8 mouse cellular contexts compared by ENCODE assay signal in the genomic region with DNA sequence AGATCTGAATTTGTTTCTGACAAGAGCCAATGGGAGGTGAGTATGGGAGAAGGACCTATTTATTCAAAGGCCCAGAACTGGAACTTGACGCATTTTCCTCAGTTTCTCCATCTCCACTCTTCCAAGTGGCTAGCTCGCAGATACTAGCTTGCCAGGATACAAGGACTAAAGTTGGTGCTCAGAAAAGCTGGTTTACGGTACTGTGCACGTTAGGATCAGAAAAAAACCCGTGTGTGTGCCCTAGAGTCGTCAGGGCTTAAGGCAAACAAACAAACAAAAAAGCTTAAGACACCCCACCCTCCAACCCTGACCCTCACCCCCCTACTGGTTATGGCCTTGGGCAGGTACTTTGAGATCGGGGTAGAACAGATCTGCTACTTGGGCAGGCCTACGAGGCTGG. TPM values are rescaled to one million over a fixed set of nuclear protein-coding genes. Genes with fewer than 3 reads are reported as not detected.
DNase-seq lines count a peak whose midpoint lies in the region; ATAC-seq lines count a peak whose summit lies in the region.
"Had no signal": no experiment of that assay in that cellular context is flagged by ENCODE, and none has a peak within 500 bp of the region (broad histone marks: within the 10 kb centered on the region; RNA-seq: fewer than 3 reads in every experiment).

No protein-coding gene starts in this region.

- H3K9ac ChIP-seq in heart, embryonic 14.5 days (ENCODE audit: low read length) = no peak overlapping the region
- H3K9ac ChIP-seq in neural tube, embryonic 13.5 days = no peak overlapping the region
- H3K9ac ChIP-seq in neural tube, embryonic 15.5 days (replicated peaks) = no peak overlapping the region
- no peak overlapping the region for H3K9ac ChIP-seq in embryonic facial prominence, embryonic 15.5 days

- no peaks in the 10 kb centered on the region for H3K36me3 ChIP-seq in heart, embryonic 14.5 days (ENCODE audit: control insufficient read depth, insufficient read depth, low read length)
- no peaks in the 10 kb centered on the region for H3K36me3 ChIP-seq in neural tube, embryonic 13.5 days
- H3K36me3 ChIP-seq in neural tube, embryonic 15.5 days = no peaks in the 10 kb centered on the region
- H3K36me3 ChIP-seq in embryonic facial prominence, embryonic 15.5 days = no peaks in the 10 kb centered on the region
- H3K36me3 ChIP-seq: embryonic facial prominence, embryonic 12.5 days had no signal

- DNase-seq in heart, postnatal 36 days = no peak
- no peak for DNase-seq in frontal cortex, postnatal 25 days (ENCODE audit: low spot score in 2 of 2)
- DNase-seq in right cerebral cortex, postnatal 36 days (ENCODE audit: low spot score in 2 of 2) = no peak

- peak overlapping the region; percentile 96; the same call in 1 of the 2 replicates for H3K4me2 ChIP-seq in heart, embryonic 14.5 days (ENCODE audit: low read length)
- H3K4me2 ChIP-seq in neural tube, embryonic 13.5 days = no peak overlapping the region
- H3K4me2 ChIP-seq in neural tube, embryonic 15.5 days = no peak overlapping the region; the same call in 1 of the 2 replicates
- H3K4me2 ChIP-seq in embryonic facial prominence, embryonic 15.5 days (replicated peaks) = peak overlapping the region; percentile 61; the same call in 1 of the 2 replicates

- intact Hi-C loops in heart, postnatal 36 days (cut with DNase I) = loop anchor here (1.0 to 10.0 kb wide), 3 partner anchors 25 to 248 kb away; a partner anchor contains a TSS

- no peak overlapping the region; a peak in 1 of 4 replicates for H3K4me3 ChIP-seq in heart, embryonic 14.5 days (ENCODE audit: control insufficient read depth in 1 of 2, insufficient read depth in 1 of 2, low read depth in 1 of 2, low read length in 2 of 2)
- H3K4me3 ChIP-seq in neural tube, embryonic 13.5 days = 0 out of 2 replicates have a peak overlapping the region, but pooled peaks have one; percentile 58
- H3K4me3 ChIP-seq in neural tube, embryonic 15.5 days (replicated peaks) = no peak overlapping the region
- H3K4me3 ChIP-seq in embryonic facial prominence, embryonic 15.5 days (replicated peaks) = no peak overlapping the region

- ATAC-seq in heart, embryonic 14.5 days (ENCODE audit: insufficient number of reproducible peaks, insufficient read depth, low FRiP score, low read depth) = no peak
- ATAC-seq in neural tube, embryonic 13.5 days (ENCODE audit: low read depth) = no peak
- ATAC-seq in neural tube, embryonic 15.5 days (ENCODE audit: low FRiP score) = no peak
- ATAC-seq in embryonic facial prominence, embryonic 15.5 days (ENCODE audit: insufficient number of reproducible peaks, low FRiP score, low TSS enrichment, low read depth) = no peak

- WGBS in heart, embryonic 14.5 days = 91% methylated on average over 8 of the region's 8 CpGs
- WGBS in neural tube, embryonic 13.5 days = 89% methylated on average over 8 of the region's 8 CpGs
- 93% methylated on average over 8 of the region's 8 CpGs for WGBS in neural tube, embryonic 15.5 days
- 86% methylated on average over 8 of the region's 8 CpGs for WGBS in embryonic facial prominence, embryonic 15.5 days

- H3K4me1 ChIP-seq in heart, embryonic 14.5 days (ENCODE audit: control insufficient read depth in 2 of 2, insufficient read depth in 2 of 2, low read length in 2 of 2) = peaks cover 4 to 13% of the 10 kb centered on the region in 2 experiments; a peak in 3 of 4 replicates
- peaks cover 27% of the 10 kb centered on the region for H3K4me1 ChIP-seq in neural tube, embryonic 13.5 days (replicated peaks)
- peaks cover 29% of the 10 kb centered on the region for H3K4me1 ChIP-seq in neural tube, embryonic 15.5 days
- H3K4me1 ChIP-seq in embryonic facial prominence, embryonic 15.5 days = peaks cover 27% of the 10 kb centered on the region

- H3K27me3 ChIP-seq in heart, embryonic 14.5 days (ENCODE audit: control insufficient read depth, insufficient read depth, low read length) = no peaks in the 10 kb centered on the region
- H3K27me3 ChIP-seq in neural tube, embryonic 13.5 days = peaks cover 16% of the 10 kb centered on the region
- H3K27me3 ChIP-seq in neural tube, embryonic 15.5 days (replicated peaks) = peaks cover 10% of the 10 kb centered on the region; the same call in 1 of the 2 replicates
- H3K27me3 ChIP-seq in embryonic facial prominence, embryonic 15.5 days = no peaks in the 10 kb centered on the region; the same call in 1 of the 2 replicates

- H3K27ac ChIP-seq in heart, embryonic 14.5 days (replicated peaks in 1 of 2; ENCODE audit: control insufficient read depth in 1 of 2, insufficient read depth in 1 of 2, low read depth in 2 of 2, low read length in 2 of 2) = no peak overlapping the region
- no peak overlapping the region for H3K27ac ChIP-seq in neural tube, embryonic 13.5 days (replicated peaks)
- H3K27ac ChIP-seq in neural tube, embryonic 15.5 days (replicated peaks) = no peak overlapping the region
- no peak overlapping the region for H3K27ac ChIP-seq in embryonic facial prominence, embryonic 15.5 days (replicated peaks)

- H3K9me3 ChIP-seq in heart, embryonic 14.5 days (ENCODE audit: control insufficient read depth, low read length) = no peaks in the 10 kb centered on the region
- no peaks in the 10 kb centered on the region for H3K9me3 ChIP-seq in neural tube, embryonic 13.5 days
- no peaks in the 10 kb centered on the region for H3K9me3 ChIP-seq in neural tube, embryonic 15.5 days (replicated peaks)
- no peaks in the 10 kb centered on the region for H3K9me3 ChIP-seq in embryonic facial prominence, embryonic 15.5 days (replicated peaks)
- H3K9me3 ChIP-seq: embryonic facial prominence, embryonic 12.5 days had no signal

RNA-seq across cellular contexts. Expression of a gene that starts 0.6 kb away (rescaled TPM):
- polyA plus RNA-seq in heart, embryonic 14.5 days (2014; fragmentation: Nextera tagmentation; extraction: Ambion mirVana) = 13.8 and 14.4 TPM in 2 replicates
- 1 to 10 TPM; 7.7 to 8.4 TPM for total RNA-seq in heart, postnatal 36 days (2021)
- 17.1 and 17.9 TPM in 2 replicates for polyA plus RNA-seq in neural tube, embryonic 13.5 days (2015; fragmentation: Nextera tagmentation; extraction: Ambion mirVana)
- polyA plus RNA-seq in neural tube, embryonic 15.5 days (2015; fragmentation: Nextera tagmentation; extraction: Ambion mirVana) = 15.2 and 15.7 TPM in 2 replicates
- 15.7 and 18.2 TPM in 2 replicates for polyA plus RNA-seq in embryonic facial prominence, embryonic 15.5 days (2015; fragmentation: Nextera tagmentation; extraction: Ambion mirVana)

RNA-seq across cellular contexts. Expression of a gene that starts 1.1 kb away (rescaled TPM):
- polyA plus RNA-seq in heart, embryonic 14.5 days (2014; fragmentation: Nextera tagmentation; extraction: Ambion mirVana) = 11.4 and 13.0 TPM in 2 replicates
- total RNA-seq in heart, postnatal 36 days (2021) = 1 to 10 TPM; 1.3 to 1.5 TPM
- 101 and 130 TPM in 2 replicates for polyA plus RNA-seq in neural tube, embryonic 13.5 days (2015; fragmentation: Nextera tagmentation; extraction: Ambion mirVana)
- 77.9 and 98.3 TPM in 2 replicates for polyA plus RNA-seq in neural tube, embryonic 15.5 days (2015; fragmentation: Nextera tagmentation; extraction: Ambion mirVana)
- polyA plus RNA-seq in embryonic facial prominence, embryonic 15.5 days (2015; fragmentation: Nextera tagmentation; extraction: Ambion mirVana) = 11.3 and 12.7 TPM in 2 replicates

RNA-seq across cellular contexts. Expression of a gene that starts 25.1 kb away (rescaled TPM):
- 150 and 173 TPM in 2 replicates for polyA plus RNA-seq in heart, embryonic 14.5 days (2014; fragmentation: Nextera tagmentation; extraction: Ambion mirVana)
- 10 to 100 TPM; 41.8 to 46.9 TPM for total RNA-seq in heart, postnatal 36 days (2021)
- 245 and 256 TPM in 2 replicates for polyA plus RNA-seq in neural tube, embryonic 13.5 days (2015; fragmentation: Nextera tagmentation; extraction: Ambion mirVana)
- 181 and 200 TPM in 2 replicates for polyA plus RNA-seq in neural tube, embryonic 15.5 days (2015; fragmentation: Nextera tagmentation; extraction: Ambion mirVana)
- 194 and 197 TPM in 2 replicates for polyA plus RNA-seq in embryonic facial prominence, embryonic 15.5 days (2015; fragmentation: Nextera tagmentation; extraction: Ambion mirVana)

RNA-seq across cellular contexts. Expression of a gene that starts 31.7 kb away (rescaled TPM):
- 1.7 and 1.8 TPM in 2 replicates for polyA plus RNA-seq in heart, embryonic 14.5 days (2014; fragmentation: Nextera tagmentation; extraction: Ambion mirVana)
- total RNA-seq in heart, postnatal 36 days (2021) = under 1 TPM; 0.42 to 0.65 TPM
- 2.8 and 3.2 TPM in 2 replicates for polyA plus RNA-seq in neural tube, embryonic 13.5 days (2015; fragmentation: Nextera tagmentation; extraction: Ambion mirVana)
- polyA plus RNA-seq in neural tube, embryonic 15.5 days (2015; fragmentation: Nextera tagmentation; extraction: Ambion mirVana) = 1.9 and 2.2 TPM in 2 replicates
- polyA plus RNA-seq in embryonic facial prominence, embryonic 15.5 days (2015; fragmentation: Nextera tagmentation; extraction: Ambion mirVana) = 0.88 TPM in 2 replicates

Comparison
In these comparisons a context has a peak if more than half of its experiments do, and no peak if none do; other contexts are left out.
1. H3K4me2 ChIP-seq: peak in heart, embryonic 14.5 days (single experiment) and embryonic facial prominence, embryonic 15.5 days (single experiment); none in neural tube, embryonic 13.5 days (single experiment) and neural tube, embryonic 15.5 days (single experiment).